Mouse (Mus musculus): Measurements from ENCODE around the gene St3gal3.

The St3gal3 gene

GRCm38 (mm10) chr4:117921358-117921757, 213.4 kb downstream of the St3gal3 start:
- no peak for DNase-seq

GRCm38 (mm10) chr4:117918762-117919161, 216.0 kb downstream of the St3gal3 start:
- no peak for DNase-seq

GRCm38 (mm10) chr4:117918261-117918660, 216.5 kb downstream of the St3gal3 start:
- peak; percentile 64 for DNase-seq

DNA sequence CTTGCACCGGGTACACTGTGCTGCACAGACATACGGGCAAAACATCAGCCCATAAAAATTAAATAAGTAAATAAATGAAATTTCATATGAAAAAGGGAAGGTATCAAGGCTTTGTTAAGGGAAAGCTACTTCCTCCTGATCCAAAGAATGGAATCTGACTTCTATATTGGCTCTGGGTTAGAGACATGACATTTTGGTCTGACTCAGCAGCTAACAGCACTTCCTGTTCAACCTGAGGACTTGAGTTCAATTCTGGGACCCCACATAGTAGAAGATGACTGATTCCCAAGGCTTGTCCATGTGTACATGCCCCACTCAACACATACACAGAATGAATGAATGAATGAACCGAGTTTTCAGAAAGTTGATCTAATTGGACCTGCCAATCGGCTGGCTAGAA, 216.9 kb downstream of the St3gal3 start:
- DNase-seq = no peak

- DNase-seq = no peak
Observed at GRCm38 (mm10) chr4:117917402-117917801, 217.3 kb downstream of the St3gal3 start.

GRCm38 (mm10) chr4:117916386-117916785, 218.3 kb downstream of the St3gal3 start:
- DNase-seq = no peak

GRCm38 (mm10) chr4:117915489-117916105, 219.1 kb downstream of the St3gal3 start:
- no peak for DNase-seq

GRCm38 (mm10) chr4:117914591-117915442, 219.9 kb downstream of the St3gal3 start, which contains the start of gene Ipo13:
Ipo13 (minus strand) TSS chr4:117914999.
- peak; percentile 94 for DNase-seq

- DNase-seq = no peak
Observed at GRCm38 (mm10) chr4:117914031-117914430, 220.7 kb downstream of the St3gal3 start.

- peak; percentile 71 for DNase-seq
Observed at GRCm38 (mm10) chr4:117913421-117913820, 221.3 kb downstream of the St3gal3 start.

DNA sequence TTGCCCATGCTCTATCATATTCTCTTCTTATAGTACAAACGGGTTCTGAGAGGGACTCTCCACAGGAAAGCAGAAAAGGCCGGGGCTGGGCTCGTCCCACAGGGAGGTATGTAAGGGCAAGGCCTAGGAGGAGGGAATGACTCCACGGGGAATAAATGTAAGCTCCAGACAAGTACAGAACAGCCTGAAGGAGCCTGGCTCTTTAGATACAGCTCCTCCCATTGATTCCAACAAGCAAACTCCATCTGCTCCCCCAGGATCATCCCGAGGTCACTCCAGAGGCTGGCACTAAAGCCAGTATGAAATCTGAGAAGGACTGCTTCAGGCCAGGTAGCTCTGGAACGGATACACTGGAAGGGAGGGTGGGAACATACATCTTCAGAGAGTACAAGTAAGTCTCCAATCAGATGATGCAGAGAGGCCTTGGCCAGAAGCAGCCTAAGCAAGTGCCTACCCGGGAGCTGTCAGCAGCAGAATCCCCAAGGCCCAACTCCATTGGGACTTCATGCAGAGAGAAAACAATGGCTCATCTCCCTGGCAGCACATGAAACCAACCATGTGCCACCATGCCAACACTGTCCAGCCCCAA, 221.9 kb downstream of the St3gal3 start:
- DNase-seq = no peak

GRCm38 (mm10) chr4:117912131-117912561, 222.6 kb downstream of the St3gal3 start:
- DNase-seq = no peak

GRCm38 (mm10) chr4:117908834-117909453, 225.8 kb downstream of the St3gal3 start:
- DNase-seq = no peak

DNA sequence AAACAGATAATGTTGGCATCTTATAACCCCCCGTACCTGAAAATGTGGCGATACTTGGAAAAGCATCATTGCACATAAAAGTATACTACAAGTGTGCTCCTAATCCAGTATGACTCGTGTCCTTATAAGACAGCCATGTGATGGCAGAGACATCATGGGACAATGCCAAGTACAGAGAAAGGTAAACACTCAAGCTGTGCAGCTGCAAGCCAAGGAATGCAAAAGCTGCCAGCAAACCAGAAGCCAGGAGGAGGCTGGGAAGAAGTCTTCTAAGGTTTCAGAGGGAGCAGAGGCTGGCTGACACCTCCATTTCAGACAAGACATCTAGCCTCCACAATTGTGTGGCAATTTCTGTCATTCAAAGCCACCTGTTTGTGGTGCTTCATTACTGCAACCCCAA, 228.5 kb downstream of the St3gal3 start:
- no peak for DNase-seq

- no peak for DNase-seq
Observed at GRCm38 (mm10) chr4:117904761-117905160, 230.0 kb downstream of the St3gal3 start.

- no peak for DNase-seq
Observed at GRCm38 (mm10) chr4:117904094-117904493, 230.6 kb downstream of the St3gal3 start.

DNA sequence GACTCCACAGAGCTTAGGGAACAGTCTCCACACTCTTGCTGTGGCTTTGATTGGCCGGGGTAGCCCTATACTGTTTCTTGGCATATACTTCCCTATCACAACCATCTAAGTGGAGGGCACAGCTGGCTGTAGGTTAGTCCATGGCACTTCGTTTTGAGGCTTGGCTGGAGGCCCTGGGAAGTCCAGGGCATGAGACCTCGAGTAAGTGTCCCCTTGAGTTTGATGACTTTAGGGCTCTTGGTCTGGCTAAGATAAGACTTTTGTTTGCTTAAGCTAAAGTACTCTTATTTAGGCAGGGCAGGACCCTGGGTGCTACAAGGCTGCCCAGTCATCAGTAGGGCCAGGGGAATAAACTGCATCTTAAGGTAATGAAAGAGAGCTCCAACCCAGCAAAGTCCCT, 236.6 kb downstream of the St3gal3 start:
- DNase-seq = no peak

DNA sequence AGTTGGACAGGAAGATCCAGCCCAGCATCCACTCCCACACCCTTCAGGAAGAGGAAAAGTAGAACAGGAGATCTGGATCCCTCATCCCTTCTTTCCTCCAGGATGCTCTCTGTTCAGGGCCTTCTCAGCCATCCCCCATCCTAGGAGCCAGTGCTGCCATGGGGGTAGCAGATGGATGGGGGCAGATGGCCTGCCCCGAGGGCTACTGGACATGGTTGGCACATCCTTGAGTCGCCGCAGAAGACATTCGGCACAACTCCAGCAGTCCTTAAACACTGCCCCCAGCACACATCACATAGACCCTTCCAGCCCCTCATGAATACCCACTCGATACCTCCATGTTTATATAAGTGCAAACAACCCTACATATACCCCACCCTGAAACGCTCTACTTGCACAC, 238.7 kb downstream of the St3gal3 start:
- DNase-seq = no peak

DNA sequence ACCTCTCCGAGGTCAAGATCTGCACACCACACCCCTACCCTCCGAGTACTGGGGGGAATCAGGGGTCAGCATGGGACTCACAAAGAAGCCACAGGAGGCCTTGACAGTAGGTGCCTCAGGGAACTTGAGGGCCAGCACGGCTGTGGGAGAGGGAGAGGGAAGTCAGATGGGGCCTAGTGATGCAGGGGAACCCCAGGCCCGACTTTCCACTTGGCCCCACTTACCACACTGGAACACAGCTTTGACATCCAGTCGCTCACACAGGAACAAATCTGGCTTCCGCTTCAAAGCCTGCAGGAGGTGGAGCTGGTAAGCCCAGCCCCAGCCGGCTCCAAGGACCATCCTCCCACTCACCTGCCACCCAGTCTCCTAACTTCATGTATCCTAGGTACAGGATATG, 239.4 kb downstream of the St3gal3 start:
- no peak for DNase-seq

- DNase-seq = no peak
Observed at GRCm38 (mm10) chr4:117894601-117895000, 240.1 kb downstream of the St3gal3 start.

GRCm38 (mm10) chr4:117893376-117893775, 241.3 kb downstream of the St3gal3 start:
- peak; percentile 87 for DNase-seq

DNA sequence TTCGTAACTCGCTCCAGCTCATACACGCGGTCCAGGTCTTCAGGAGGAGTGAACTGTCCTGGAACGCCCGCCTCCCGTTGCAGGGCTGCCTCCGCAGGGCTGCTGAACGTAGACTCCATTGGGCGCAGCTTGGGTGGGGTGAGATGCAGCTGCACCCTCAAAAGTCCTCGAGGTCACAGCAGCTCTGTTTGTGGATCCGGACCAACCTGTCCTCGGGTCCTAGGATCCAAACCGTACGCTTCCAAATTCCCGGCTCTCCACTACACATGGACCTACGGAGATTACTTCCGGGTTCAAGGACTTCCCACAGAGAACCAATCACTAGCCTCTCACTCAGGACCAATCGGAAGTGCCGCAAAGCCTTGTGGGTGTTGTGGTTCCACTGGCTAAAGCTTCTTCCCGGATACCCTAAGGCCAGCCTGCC, 243.0 kb downstream of the St3gal3 start, which contains the start of gene Dph2:
Dph2 (minus strand) TSS at position 295 of the 424 bp plus-strand sequence.
- peak; percentile 86 for DNase-seq

DNA sequence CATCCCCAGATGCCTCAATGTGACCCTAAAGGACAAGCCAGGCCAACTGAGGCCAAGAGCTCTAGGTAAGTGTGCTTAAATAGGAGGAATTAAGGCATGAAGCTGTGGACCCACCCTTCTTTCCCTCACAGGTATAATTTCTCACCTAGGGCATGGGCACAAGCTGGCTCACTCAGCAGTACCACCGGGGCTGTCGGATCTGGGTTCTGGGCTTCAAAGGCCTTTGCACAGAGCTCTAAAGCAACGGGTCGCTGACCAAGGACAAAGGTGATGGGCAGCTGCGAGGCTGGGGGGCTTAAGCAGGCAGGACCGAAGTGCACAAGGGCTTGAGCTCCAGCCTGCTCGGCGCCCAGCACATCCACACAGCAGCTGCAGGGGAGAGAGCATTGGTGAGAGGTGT, 244.0 kb downstream of the St3gal3 start:
- DNase-seq = no peak
